Comparison of ENCODE assay signal across 8 mouse cellular contexts in the genomic region with DNA sequence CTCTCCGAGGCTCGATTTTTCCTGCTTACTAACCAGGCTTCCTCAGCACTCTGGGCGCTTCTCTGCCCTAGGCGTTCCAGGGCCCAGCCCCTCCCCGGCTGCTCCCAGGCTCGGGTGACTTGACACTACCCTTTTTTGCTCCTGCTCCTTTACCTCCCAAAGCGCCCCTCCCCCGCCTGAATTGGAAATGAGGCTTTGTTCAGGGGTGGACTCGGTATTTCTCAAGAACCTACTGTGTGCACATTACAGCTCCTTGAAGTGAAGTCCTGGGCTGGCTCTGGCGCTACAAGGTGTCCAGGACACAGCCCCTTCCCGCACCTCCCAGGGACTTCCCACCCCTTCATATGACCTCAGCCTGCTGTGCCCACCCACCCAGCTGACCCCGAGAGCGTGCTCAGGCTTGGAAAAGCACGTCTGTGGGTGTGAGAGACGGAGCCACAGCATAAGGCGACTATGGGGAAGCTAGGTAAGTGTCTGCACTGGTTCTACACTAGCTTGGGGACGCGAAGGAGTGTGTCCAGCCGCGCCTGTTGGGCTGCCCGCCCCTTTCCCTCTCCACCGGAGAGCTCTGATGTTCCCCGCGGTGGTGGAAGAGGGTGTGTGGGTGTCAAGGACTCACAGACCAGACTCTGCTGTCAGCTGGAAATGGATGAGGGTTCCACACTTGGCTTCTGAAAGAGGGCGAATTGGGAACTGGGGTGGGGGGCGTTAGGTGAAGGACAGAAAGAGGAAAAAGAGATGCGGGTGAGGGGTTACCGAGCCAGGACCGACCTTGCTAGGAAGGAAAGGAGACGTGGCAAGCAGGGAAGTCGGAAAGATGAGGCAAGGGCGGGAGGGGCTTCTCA. TPM values are rescaled to one million over a fixed set of nuclear protein-coding genes. Genes with fewer than 3 reads are reported as not detected.
DNase-seq lines count a peak whose midpoint lies in the region; ATAC-seq and TF ChIP-seq lines count a peak whose summit lies in the region.

A gene (plus strand): TSS at position 397 of the 845 bp plus-strand sequence.

- no peaks in the 10 kb centered on the region for H3K9me3 ChIP-seq in ES-E14 (ENCODE audit: control insufficient read depth, insufficient read depth, low read depth, low read length)
- no peaks in the 10 kb centered on the region for H3K9me3 ChIP-seq in heart, embryonic 10.5 days
- H3K9me3 ChIP-seq in liver, embryonic 16.5 days (replicated peaks; ENCODE audit: control insufficient read depth, low read length) = no peaks in the 10 kb centered on the region
- H3K9me3 ChIP-seq in neural tube, embryonic 15.5 days (replicated peaks) = no peaks in the 10 kb centered on the region

- H3K9ac ChIP-seq in ES-E14 (ENCODE audit: insufficient read depth, low read depth, low read length, poor library complexity, severe bottlenecking) = peak within 1 kb of the TSS; percentile 26; the same call in 1 of the 2 replicates
- peak within 1 kb of the TSS; percentile 52 for H3K9ac ChIP-seq in liver, embryonic 16.5 days (ENCODE audit: low read depth, low read length)
- H3K9ac ChIP-seq in neural tube, embryonic 15.5 days (replicated peaks) = peak within 1 kb of the TSS; percentile 60

- no peaks in the 10 kb centered on the region for H3K36me3 ChIP-seq in ES-E14 (ENCODE audit: control insufficient read depth, insufficient read depth, low read length, poor library complexity, severe bottlenecking)
- H3K36me3 ChIP-seq in heart, embryonic 10.5 days = no peaks in the 10 kb centered on the region
- H3K36me3 ChIP-seq in liver, embryonic 16.5 days (ENCODE audit: control insufficient read depth, insufficient read depth) = no peaks in the 10 kb centered on the region
- H3K36me3 ChIP-seq in neural tube, embryonic 15.5 days = no peaks in the 10 kb centered on the region

- no peak within 1 kb of the TSS for H3K27ac ChIP-seq in ES-E14 (ENCODE audit: insufficient read depth, low read depth, low read length, poor library complexity, severe bottlenecking)
- peak within 1 kb of the TSS; percentile 94 for H3K27ac ChIP-seq in heart, embryonic 10.5 days
- H3K27ac ChIP-seq in liver, embryonic 16.5 days (ENCODE audit: low read length) = 0 out of 2 replicates have a peak within 1 kb of the TSS, but pooled peaks have one; percentile 26
- no peak within 1 kb of the TSS for H3K27ac ChIP-seq in neural tube, embryonic 15.5 days (replicated peaks)

- ATAC-seq in common myeloid progenitor, adult 5-6 weeks (replicated peaks; ENCODE audit: low read depth, poor library complexity, severe bottlenecking) = 0 out of 2 replicates have a peak, but pooled peaks have one; percentile 15
- ATAC-seq in liver, embryonic 16.5 days (ENCODE audit: low read depth) = no peak
- peak; percentile 8 for ATAC-seq in neural tube, embryonic 15.5 days (ENCODE audit: low FRiP score)

- H3K4me3 ChIP-seq in ES-E14 (ENCODE audit: insufficient read depth in 1 of 2, low read depth in 1 of 2, low read length in 2 of 2, poor library complexity in 1 of 2, severe bottlenecking in 1 of 2) = peak within 1 kb of the TSS; percentile 85 to 87
- H3K4me3 ChIP-seq in heart, embryonic 10.5 days = peak within 1 kb of the TSS; percentile 86
- peak within 1 kb of the TSS; percentile 95 for H3K4me3 ChIP-seq in liver, embryonic 16.5 days (ENCODE audit: low read depth, low read length)
- peak within 1 kb of the TSS; percentile 93 for H3K4me3 ChIP-seq in neural tube, embryonic 15.5 days (replicated peaks)

- peaks cover 62% of the 10 kb centered on the region for H3K27me3 ChIP-seq in heart, embryonic 10.5 days (ENCODE audit: insufficient read depth, poor library complexity, severe bottlenecking)
- peaks cover 58% of the 10 kb centered on the region for H3K27me3 ChIP-seq in liver, embryonic 16.5 days (ENCODE audit: control insufficient read depth, insufficient read depth, low read depth, low read length)
- peaks cover 49% of the 10 kb centered on the region for H3K27me3 ChIP-seq in neural tube, embryonic 15.5 days (replicated peaks)

- peaks cover 0 to 20% of the 10 kb centered on the region in 2 experiments; a peak in 2 of 4 replicates for H3K4me1 ChIP-seq in ES-E14 (ENCODE audit: control insufficient read depth in 2 of 2, insufficient read depth in 2 of 2, low read length in 2 of 2, poor library complexity in 1 of 2)
- peaks cover 65% of the 10 kb centered on the region for H3K4me1 ChIP-seq in heart, embryonic 10.5 days
- H3K4me1 ChIP-seq in liver, embryonic 16.5 days (ENCODE audit: control insufficient read depth, low read depth, low read length) = peaks cover 51% of the 10 kb centered on the region
- peaks cover 60% of the 10 kb centered on the region for H3K4me1 ChIP-seq in neural tube, embryonic 15.5 days

- WGBS in heart, embryonic 10.5 days = under 1% methylated on average over 32 of the region's 32 CpGs
- under 1% methylated on average over 32 of the region's 32 CpGs for WGBS in liver, embryonic 16.5 days (ENCODE audit: insufficient replicate concordance)
- WGBS in neural tube, embryonic 15.5 days = under 1% methylated on average over 32 of the region's 32 CpGs

- in situ Hi-C loops in ES-E14 (cut with MboI; ENCODE audit: low sequenced_read_pairs in 2 of 2, unreplicated experiment in 2 of 2) = loop anchor here (5.0 to 25.0 kb wide), 2 partner anchors 153 to 413 kb away; a partner anchor contains a TSS

- DNase-seq in 3134 (ENCODE audit: extremely low read depth, insufficient read length, low spot score) (peak; percentile 74), ES-E14 (ENCODE audit: low read depth, low spot score) (peak; percentile 71)
- no peak for DNase-seq in heart, embryonic 10.5 days (ENCODE audit: low spot score)
- peak; percentile 64 for DNase-seq in kidney, postnatal 10 days
- DNase-seq in spleen, postnatal 4 days (ENCODE audit: low spot score in 2 of 2) = no peak

- peak within 1 kb of the TSS; percentile 99 for H3K4me2 ChIP-seq in liver, embryonic 16.5 days (ENCODE audit: low read depth, low read length)
- peak within 1 kb of the TSS; percentile 100 for H3K4me2 ChIP-seq in neural tube, embryonic 15.5 days

TF ChIP-seq in ES-E14, 5 proteins besides CTCF, POLR2A, EP300 and RAD21:
- no peak for TF ChIP-seq ZNF384 (IDR thresholded peaks at IDR 0.05; ENCODE audit: low read depth, low read length)
- no peak for TF ChIP-seq ZC3H11A (IDR thresholded peaks at IDR 0.05; ENCODE audit: borderline replicate concordance, low read depth, low read length)
- TF ChIP-seq CHD2 (IDR thresholded peaks at IDR 0.05; ENCODE audit: low read depth, low read length) = no peak
- no peak for TF ChIP-seq HCFC1 (IDR thresholded peaks at IDR 0.05; ENCODE audit: borderline replicate concordance, insufficient read depth, low read length)
- no peak for TF ChIP-seq MAFK (IDR thresholded peaks at IDR 0.05; ENCODE audit: insufficient read depth, low read depth, low read length)

RNA-seq across cellular contexts. Expression of the gene that starts here (rescaled TPM):
- total RNA-seq in ES-E14 (2012; rRNA removed) = 6.0 and 7.7 TPM in 2 replicates
- 5.3 and 8.4 TPM in 2 replicates for total RNA-seq in common myeloid progenitor, adult 5-6 weeks (2017)
- 3.3 and 4.4 TPM in 2 replicates for polyA plus RNA-seq in heart, embryonic 10.5 days (2016; fragmentation: Nextera tagmentation; extraction: Ambion mirVana)
- 2.9 and 3.0 TPM in 2 replicates for polyA plus RNA-seq in liver, embryonic 16.5 days (2015; fragmentation: Nextera tagmentation; extraction: Ambion mirVana)
- polyA plus RNA-seq in neural tube, embryonic 15.5 days (2015; fragmentation: Nextera tagmentation; extraction: Ambion mirVana) = 8.5 TPM in 2 replicates

Comparison
In these comparisons a context has a peak if more than half of its experiments do, and no peak if none do; other contexts are left out.
1. DNase-seq: peak in 3134 (single experiment), ES-E14 (single experiment) and kidney, postnatal 10 days (single experiment); none in heart, embryonic 10.5 days (single experiment) and spleen, postnatal 4 days (0 of 2).
2. H3K27ac ChIP-seq: peak in heart, embryonic 10.5 days (single experiment) and liver, embryonic 16.5 days (single experiment); none in ES-E14 (single experiment) and neural tube, embryonic 15.5 days (single experiment).
3. Peak in every context shown above with its lines, with median percentiles within 50 percentile points of each other: H3K4me3 ChIP-seq and H3K9ac ChIP-seq.